Mouse (Mus musculus): ENCODE data around the gene Crabp2. TPM values are rescaled to one million over a fixed set of nuclear protein-coding genes. Genes with fewer than 3 reads are reported as not detected.

Gene Crabp2
- polyA plus RNA-seq, 1 experiment from 2014 or later, result 44.3 TPM

- Histone ChIP-seq H3K4me3 (ENCODE audit: low read depth, low read length) (peak overlapping the region; percentile 33), H3K4me2 (replicated peaks; ENCODE audit: low read depth) (peak overlapping the region; percentile 59), H3K9me3 (ENCODE audit: control insufficient read depth, low read length) (no peaks in the 10 kb centered on the region), H3K9ac (ENCODE audit: low read length) (peak overlapping the region; percentile 47; the same call in 1 of the 2 replicates), H3K36me3 (ENCODE audit: control insufficient read depth, insufficient read depth, low read length) (peaks cover 14% of the 10 kb centered on the region), H3K27me3 (ENCODE audit: control insufficient read depth, insufficient read depth, low read length) (no peaks in the 10 kb centered on the region), H3K4me1 (replicated peaks; ENCODE audit: control insufficient read depth, insufficient read depth) (peaks cover 23% of the 10 kb centered on the region), H3K27ac (replicated peaks) (peak overlapping the region; percentile 98)
- DNase-seq (ENCODE audit: low spot score), result peak; percentile 37
- ATAC-seq (ENCODE audit: low FRiP score, low TSS enrichment), result no peak
- no peak for TF ChIP-seq EP300 (optimal IDR thresholded peaks at IDR 0.05)
- TF ChIP-seq CTCF (IDR thresholded peaks at IDR 0.05; ENCODE audit: low read depth), result no peak
- 7% methylated on average over 4 of the region's 4 CpGs for WGBS
Observed at GRCm38 (mm10) chr3:87909874-87910273, 38.6 kb upstream of the Crabp2 start.

DNA sequence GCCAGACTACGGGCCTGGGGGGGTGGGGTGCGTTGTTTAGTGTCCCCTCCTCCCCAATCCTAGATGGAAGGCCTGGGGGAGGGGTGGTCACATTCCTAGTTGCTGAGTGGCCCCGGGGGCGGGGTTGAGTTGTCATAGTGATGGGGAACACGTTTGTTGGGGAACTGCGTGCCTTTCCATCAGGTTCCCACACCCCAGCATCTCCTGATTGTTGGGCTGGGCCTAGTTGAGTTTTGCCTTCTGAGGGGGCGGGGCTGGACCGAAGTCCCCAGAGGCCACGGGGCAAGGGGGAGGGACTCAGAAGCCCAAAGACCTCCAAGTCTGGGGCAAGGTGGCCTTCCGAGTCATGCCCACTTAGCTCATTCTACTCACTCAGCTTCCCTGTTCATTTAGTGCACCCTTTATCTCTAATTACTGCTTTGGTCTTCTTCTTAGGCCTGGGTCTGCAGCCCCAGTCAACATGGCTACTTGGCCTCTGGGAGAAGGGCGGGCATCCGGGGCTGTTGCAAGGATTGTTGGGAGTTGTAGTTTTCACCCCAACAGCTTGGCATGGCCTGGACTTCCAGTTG lies 37.8 kb upstream of the Crabp2 start:
- Histone ChIP-seq H3K36me3 (ENCODE audit: control insufficient read depth, insufficient read depth, low read length) (peaks cover 18% of the 10 kb centered on the region), H3K4me1 (replicated peaks; ENCODE audit: control insufficient read depth, insufficient read depth) (peaks cover 23% of the 10 kb centered on the region), H3K4me3 (ENCODE audit: low read depth, low read length) (peak overlapping the region; percentile 33), H3K27ac (replicated peaks) (peak overlapping the region; percentile 98), H3K9me3 (ENCODE audit: control insufficient read depth, low read length) (no peaks in the 10 kb centered on the region), H3K4me2 (replicated peaks; ENCODE audit: low read depth) (peak overlapping the region; percentile 59), H3K27me3 (ENCODE audit: control insufficient read depth, insufficient read depth, low read length) (no peaks in the 10 kb centered on the region), H3K9ac (ENCODE audit: low read length) (peak overlapping the region; percentile 47)
- ATAC-seq (ENCODE audit: low FRiP score, low TSS enrichment) (peak; percentile 55), DNase-seq (ENCODE audit: low spot score) (peak; percentile 93)
- WGBS, result 7% methylated on average over 12 of the region's 12 CpGs
- no peak for TF ChIP-seq CTCF (IDR thresholded peaks at IDR 0.05; ENCODE audit: low read depth)
- peak; percentile 80 for TF ChIP-seq EP300 (optimal IDR thresholded peaks at IDR 0.05)

DNA sequence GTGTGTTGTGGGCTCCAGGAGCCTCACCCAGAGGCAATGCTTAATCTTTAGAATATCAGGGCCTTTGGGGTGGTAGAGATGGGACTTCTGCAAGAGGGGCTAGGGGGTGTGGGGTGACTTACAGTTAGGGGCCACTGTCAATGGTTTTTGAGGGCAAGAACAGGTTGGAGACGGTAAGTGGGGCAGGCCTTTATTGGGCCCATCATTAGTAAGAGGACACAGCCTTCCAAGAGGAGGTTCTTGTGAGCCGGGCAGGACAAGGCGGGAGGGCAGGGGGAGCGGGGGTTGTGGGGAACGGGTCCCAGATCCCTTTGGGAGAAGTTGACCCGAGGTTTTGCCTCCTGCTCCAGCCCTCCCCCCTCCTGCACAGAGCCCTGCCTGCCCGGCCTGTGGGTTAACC lies 35.0 kb upstream of the Crabp2 start:
- Histone ChIP-seq H3K27ac (replicated peaks) (no peak overlapping the region), H3K9me3 (ENCODE audit: control insufficient read depth, low read length) (no peaks in the 10 kb centered on the region), H3K4me3 (ENCODE audit: low read depth, low read length) (no peak overlapping the region), H3K36me3 (ENCODE audit: control insufficient read depth, insufficient read depth, low read length) (peaks cover 25% of the 10 kb centered on the region), H3K4me2 (replicated peaks; ENCODE audit: low read depth) (no peak overlapping the region), H3K4me1 (replicated peaks; ENCODE audit: control insufficient read depth, insufficient read depth) (peaks cover 14% of the 10 kb centered on the region), H3K9ac (ENCODE audit: low read length) (no peak overlapping the region), H3K27me3 (ENCODE audit: control insufficient read depth, insufficient read depth, low read length) (no peaks in the 10 kb centered on the region)
- TF ChIP-seq CTCF (IDR thresholded peaks at IDR 0.05; ENCODE audit: low read depth), result no peak
- no peak for TF ChIP-seq EP300 (optimal IDR thresholded peaks at IDR 0.05)
- 78% methylated on average over 7 of the region's 7 CpGs for WGBS
- DNase-seq (ENCODE audit: low spot score) (no peak), ATAC-seq (ENCODE audit: low FRiP score, low TSS enrichment) (no peak)

GRCm38 (mm10) chr3:87913891-87914290 lies 34.6 kb upstream of the Crabp2 start:
- no peak overlapping the region for H3K4me3 ChIP-seq (ENCODE audit: low read depth, low read length)
- TF ChIP-seq EP300 (optimal IDR thresholded peaks at IDR 0.05) (no peak), CTCF (IDR thresholded peaks at IDR 0.05; ENCODE audit: low read depth) (no peak)
- peaks cover 10% of the 10 kb centered on the region for H3K4me1 ChIP-seq (replicated peaks; ENCODE audit: control insufficient read depth, insufficient read depth)
- no peaks in the 10 kb centered on the region for H3K9me3 ChIP-seq (ENCODE audit: control insufficient read depth, low read length)
- no peak overlapping the region for H3K4me2 ChIP-seq (replicated peaks; ENCODE audit: low read depth)
- 90% methylated on average over 10 of the region's 10 CpGs for WGBS
- H3K27me3 ChIP-seq (ENCODE audit: control insufficient read depth, insufficient read depth, low read length), result no peaks in the 10 kb centered on the region
- ATAC-seq (ENCODE audit: low FRiP score, low TSS enrichment), result no peak
- H3K9ac ChIP-seq (ENCODE audit: low read length), result no peak overlapping the region
- peaks cover 25% of the 10 kb centered on the region for H3K36me3 ChIP-seq (ENCODE audit: control insufficient read depth, insufficient read depth, low read length)
- no peak overlapping the region for H3K27ac ChIP-seq (replicated peaks)
- DNase-seq (ENCODE audit: low spot score), result no peak

GRCm38 (mm10) chr3:87916990-87917389 lies 31.5 kb upstream of the Crabp2 start:
- Histone ChIP-seq H3K9ac (ENCODE audit: low read length) (no peak overlapping the region), H3K27ac (replicated peaks) (no peak overlapping the region), H3K36me3 (ENCODE audit: control insufficient read depth, insufficient read depth, low read length) (peaks cover 25% of the 10 kb centered on the region), H3K9me3 (ENCODE audit: control insufficient read depth, low read length) (no peaks in the 10 kb centered on the region), H3K4me3 (ENCODE audit: low read depth, low read length) (no peak overlapping the region), H3K4me1 (replicated peaks; ENCODE audit: control insufficient read depth, insufficient read depth) (no peaks in the 10 kb centered on the region; the same call in 1 of the 2 replicates), H3K27me3 (ENCODE audit: control insufficient read depth, insufficient read depth, low read length) (no peaks in the 10 kb centered on the region), H3K4me2 (replicated peaks; ENCODE audit: low read depth) (no peak overlapping the region)
- TF ChIP-seq EP300 (optimal IDR thresholded peaks at IDR 0.05), result no peak
- peak; percentile 23; the same call in 1 of the 2 replicates for TF ChIP-seq CTCF (IDR thresholded peaks at IDR 0.05; ENCODE audit: low read depth)
- WGBS, result 61% methylated on average over 1 of the region's 1 CpGs
- DNase-seq (ENCODE audit: low spot score) (no peak), ATAC-seq (ENCODE audit: low FRiP score, low TSS enrichment) (no peak)

GRCm38 (mm10) chr3:87918551-87918950 lies 29.9 kb upstream of the Crabp2 start:
- TF ChIP-seq CTCF (IDR thresholded peaks at IDR 0.05; ENCODE audit: low read depth), result no peak
- no peak for TF ChIP-seq EP300 (optimal IDR thresholded peaks at IDR 0.05)
- WGBS, result 94% methylated on average over 1 of the region's 1 CpGs
- Histone ChIP-seq H3K9ac (ENCODE audit: low read length) (no peak overlapping the region), H3K4me3 (ENCODE audit: low read depth, low read length) (no peak overlapping the region), H3K4me2 (replicated peaks; ENCODE audit: low read depth) (peak overlapping the region; percentile 47), H3K27me3 (ENCODE audit: control insufficient read depth, insufficient read depth, low read length) (no peaks in the 10 kb centered on the region), H3K27ac (replicated peaks) (peak overlapping the region; percentile 61), H3K36me3 (ENCODE audit: control insufficient read depth, insufficient read depth, low read length) (peaks cover 26% of the 10 kb centered on the region), H3K4me1 (replicated peaks; ENCODE audit: control insufficient read depth, insufficient read depth) (no peaks in the 10 kb centered on the region; the same call in 1 of the 2 replicates), H3K9me3 (ENCODE audit: control insufficient read depth, low read length) (no peaks in the 10 kb centered on the region)
- DNase-seq (ENCODE audit: low spot score), result no peak
- no peak for ATAC-seq (ENCODE audit: low FRiP score, low TSS enrichment)
